Mouse (Mus musculus) midbrain, postnatal 0 days (tissue): Measurements from ENCODE around the gene Xpnpep3. TPM values are rescaled to one million over a fixed set of nuclear protein-coding genes. Genes with fewer than 3 reads are reported as not detected.

Experiments used
- ATAC-seq: fragments of 200-750 bp; cut with Nextera tagmentation; 2 replicates; pipeline ENCODE4 v1.8.0; 2017; ENCODE audit warnings: moderate number of reproducible peaks, mild to moderate bottlenecking, moderate TSS enrichment, moderate library complexity; ENCODE audit not compliant: low FRiP score
- DNase-seq: peaks from one replicate; pipeline ENCODE4 v3.0.0-alpha.2; 2015; ENCODE audit warnings: low spot score
- H3K27ac ChIP-seq: fragments of 300-500 bp; sonication (generic); 2 replicates; pipeline ENCODE4 v1.5.1; 2014; ENCODE audit warnings: low read depth, mild to moderate bottlenecking, low read length, mixed read lengths
- H3K27me3 ChIP-seq: fragments of 300-500 bp; sonication (generic); 2 replicates; pipeline ENCODE4 v1.6.1; 2014; ENCODE audit warnings: low read length, control low read depth, mixed read lengths; ENCODE audit not compliant: insufficient read depth
- H3K36me3 ChIP-seq: fragments of 300-500 bp; sonication (generic); 2 replicates; pipeline ENCODE4 v1.6.1; 2014; ENCODE audit warnings: low read length, control low read depth, mixed read lengths; ENCODE audit not compliant: insufficient read depth
- H3K4me1 ChIP-seq: fragments of 300-500 bp; sonication (generic); 2 replicates; pipeline ENCODE4 v1.6.1; 2014; ENCODE audit warnings: mild to moderate bottlenecking, control low read depth, antibody characterized with exemption, low read length, mixed read lengths; ENCODE audit not compliant: insufficient read depth
- H3K4me2 ChIP-seq: fragments of 300-500 bp; sonication (generic); 2 replicates; pipeline ENCODE4 v1.6.1; 2014; ENCODE audit warnings: low read depth, mild to moderate bottlenecking, low read length, mixed read lengths; ENCODE audit not compliant: poor library complexity, severe bottlenecking
- H3K4me3 ChIP-seq: fragments of 300-500 bp; sonication (generic); 2 replicates; pipeline ENCODE4 v1.5.1; 2014; ENCODE audit warnings: low read depth, mild to moderate bottlenecking, low read length, moderate library complexity
- H3K9ac ChIP-seq: fragments of 300-500 bp; sonication (generic); replicated peaks from 2 replicates; pipeline ENCODE4 v1.6.1; 2014; ENCODE audit warnings: mild to moderate bottlenecking, low read length, moderate library complexity, mixed read lengths; ENCODE audit not compliant: poor library complexity, severe bottlenecking
- H3K9me3 ChIP-seq: fragments of 300-500 bp; sonication (generic); 2 replicates; pipeline ENCODE4 v1.6.1; 2016; ENCODE audit warnings: low read length, control low read depth
- CTCF ChIP-seq: IDR thresholded peaks from 2 replicates; pipeline ENCODE4 v1.5.1; 2016; ENCODE audit warnings: antibody characterized with exemption, mild to moderate bottlenecking
- WGBS: fragments of 180-500 bp; shearing (Covaris S2); extraction: QIAGEN DNeasy Blood & Tissue Kit; methylation state at CpG from one replicate; pipeline ENCODE4 v1.1.7; 2014; 5-methylcytosine and 5-hydroxymethylcytosine counted together
- polyA plus RNA-seq: library from polyadenylated mRNA; unstranded; fragments of >200 nt; fragmentation: Nextera tagmentation; extraction: Ambion mirVana; gene quantifications from 2 replicates; pipeline ENCODE4 v1.2.1, GENCODE M21; 2015
- total RNA-seq: library from RNA; depleted of rRNA; stranded (reverse); fragments of >200 nt; gene quantifications from 2 replicates; pipeline ENCODE4 v1.2.3, GENCODE M21; 2014

The Xpnpep3 gene
- total and polyA plus RNA-seq, 2 experiments from 2014 or later = 5.4 to 13.8 TPM

DNA sequence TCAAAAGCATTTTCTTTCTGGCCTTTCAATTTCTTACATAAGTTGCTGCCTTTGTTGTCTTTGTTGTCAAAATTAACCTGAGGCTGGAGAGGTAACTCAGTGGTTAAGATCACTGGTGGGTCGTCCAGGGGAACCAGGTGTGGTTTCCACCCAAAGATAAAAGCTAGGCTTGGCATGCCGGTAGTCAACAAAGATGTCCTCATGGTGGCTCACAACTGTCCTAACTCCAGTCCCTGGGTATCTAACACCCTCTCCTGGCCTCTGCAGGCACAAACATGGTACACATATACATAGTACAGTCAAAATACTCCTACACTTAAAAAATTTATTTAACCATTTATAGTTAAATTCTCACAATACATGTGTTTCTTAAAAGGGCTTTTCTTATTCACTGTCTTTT lies 28.0 kb downstream of the Xpnpep3 start:
- H3K4me3 ChIP-seq = no peak overlapping the region
- DNase-seq (no peak), ATAC-seq (no peak)
- WGBS = 100% methylated on average over 2 of the region's 2 CpGs
- H3K9ac ChIP-seq = no peak overlapping the region
- H3K27ac ChIP-seq = no peak overlapping the region
- no peak for TF ChIP-seq CTCF
- peaks cover 18% of the 10 kb centered on the region for H3K36me3 ChIP-seq
- H3K9me3 ChIP-seq = no peaks in the 10 kb centered on the region
- no peaks in the 10 kb centered on the region for H3K27me3 ChIP-seq
- no peak overlapping the region for H3K4me2 ChIP-seq
- H3K4me1 ChIP-seq = no peaks in the 10 kb centered on the region

DNA sequence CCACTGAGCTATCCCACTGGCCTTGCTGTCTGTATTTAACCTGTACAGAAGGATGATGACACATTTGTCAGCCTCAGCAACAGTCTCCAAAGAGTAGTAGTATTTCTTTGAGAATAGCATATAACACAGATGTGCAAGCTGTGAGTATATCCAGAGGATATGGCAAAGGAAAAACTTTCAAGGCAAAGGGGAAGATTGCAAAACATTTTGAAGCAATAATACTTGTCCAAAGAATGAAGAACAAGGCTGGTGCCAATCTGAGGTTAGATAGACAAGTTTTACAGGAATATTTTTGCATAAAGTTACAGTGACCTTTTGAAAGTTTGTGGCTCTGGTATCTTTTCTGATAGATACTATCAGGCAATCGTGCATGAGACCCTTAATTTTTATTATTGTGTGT lies 31.3 kb downstream of the Xpnpep3 start:
- no peak overlapping the region for H3K4me2 ChIP-seq

DNA sequence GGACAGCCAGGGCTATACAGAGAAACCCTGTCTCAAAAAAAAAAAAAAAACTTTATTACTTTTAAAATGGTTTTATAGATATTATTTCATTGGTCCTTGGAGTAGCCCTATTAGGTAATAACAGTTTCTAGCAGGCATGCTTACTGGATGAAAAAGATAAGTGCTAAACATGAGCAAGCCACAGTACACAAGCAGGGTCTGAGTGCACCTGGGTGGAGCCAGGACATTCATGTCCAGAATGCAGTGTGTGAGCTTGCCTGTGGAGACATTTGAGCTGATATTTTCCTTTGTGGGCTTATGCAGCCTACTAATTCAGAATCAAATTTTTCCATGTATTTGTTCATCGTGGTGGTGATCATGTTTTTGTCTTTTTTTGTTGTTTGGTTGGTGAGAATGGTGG lies 38.4 kb downstream of the Xpnpep3 start:
- H3K27ac ChIP-seq = no peak overlapping the region
- no peak for TF ChIP-seq CTCF
- no peak overlapping the region for H3K4me2 ChIP-seq
- no peaks in the 10 kb centered on the region for H3K27me3 ChIP-seq
- peaks cover 3% of the 10 kb centered on the region; the same call in 1 of the 2 replicates for H3K36me3 ChIP-seq
- no peak overlapping the region for H3K9ac ChIP-seq
- no peak for ATAC-seq
- H3K9me3 ChIP-seq = no peaks in the 10 kb centered on the region
- no peak overlapping the region for H3K4me3 ChIP-seq
- 97% methylated on average over 1 of the region's 1 CpGs for WGBS
- no peaks in the 10 kb centered on the region for H3K4me1 ChIP-seq
- no peak for DNase-seq

More for the DNA sequence above, 31.3 kb downstream of the Xpnpep3 start:
- no peak for ATAC-seq
- TF ChIP-seq CTCF = no peak
- Histone ChIP-seq H3K4me3 (no peak overlapping the region), H3K9me3 (no peaks in the 10 kb centered on the region), H3K27ac (no peak overlapping the region), H3K27me3 (no peaks in the 10 kb centered on the region), H3K36me3 (peaks cover 18% of the 10 kb centered on the region), H3K4me1 (no peaks in the 10 kb centered on the region), H3K9ac (no peak overlapping the region)
- DNase-seq = no peak
- WGBS = 84% methylated on average over 1 of the region's 1 CpGs

DNA sequence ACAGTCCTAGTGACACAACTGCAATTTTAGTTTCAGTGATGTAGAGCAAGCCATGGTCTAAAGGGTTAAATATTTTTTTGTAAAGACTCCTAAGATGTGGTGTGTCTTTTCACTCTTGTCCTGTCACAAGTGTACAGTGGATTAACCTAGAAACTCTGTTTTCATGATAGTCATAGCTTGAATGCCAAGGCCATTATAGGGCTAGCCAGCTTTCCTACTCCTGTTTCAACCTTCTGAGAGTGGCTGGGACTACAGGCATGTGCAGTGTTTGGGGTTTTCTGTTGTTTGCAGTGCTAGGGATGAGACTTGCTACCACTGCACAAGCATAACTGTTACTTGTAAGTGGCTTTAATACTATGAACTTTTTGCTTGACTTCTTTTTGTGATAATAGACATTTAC lies 39.3 kb downstream of the Xpnpep3 start:
- Histone ChIP-seq H3K27ac (no peak overlapping the region), H3K36me3 (peaks cover 3% of the 10 kb centered on the region; the same call in 1 of the 2 replicates), H3K4me3 (no peak overlapping the region), H3K9me3 (no peaks in the 10 kb centered on the region), H3K27me3 (no peaks in the 10 kb centered on the region), H3K4me1 (no peaks in the 10 kb centered on the region), H3K4me2 (no peak overlapping the region), H3K9ac (no peak overlapping the region)
- ATAC-seq (no peak), DNase-seq (no peak)
- TF ChIP-seq CTCF = no peak

DNA sequence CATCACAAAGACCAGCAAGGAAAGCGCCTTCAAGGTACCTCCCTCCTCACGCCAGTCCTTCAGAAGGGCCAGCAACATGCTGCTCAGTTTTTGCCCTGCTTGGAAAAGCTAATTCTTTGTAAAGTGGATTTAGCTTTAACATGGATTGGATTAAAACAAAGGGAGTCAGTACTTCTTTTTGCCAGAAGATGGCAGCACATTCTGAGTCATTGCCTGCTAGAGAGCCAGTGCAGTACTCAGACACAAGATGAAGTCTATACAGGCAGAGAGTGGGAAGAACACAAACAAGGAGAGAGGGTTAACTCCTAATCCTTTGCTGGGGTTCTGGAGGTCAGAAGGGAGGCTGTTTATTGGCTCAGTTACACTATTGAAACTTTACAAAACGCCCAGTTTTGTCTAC lies 48.5 kb downstream of the Xpnpep3 start:
- Histone ChIP-seq H3K4me1 (no peaks in the 10 kb centered on the region), H3K4me2 (no peak overlapping the region), H3K27me3 (no peaks in the 10 kb centered on the region), H3K27ac (no peak overlapping the region), H3K4me3 (no peak overlapping the region), H3K9ac (no peak overlapping the region), H3K9me3 (no peaks in the 10 kb centered on the region), H3K36me3 (peaks cover 7% of the 10 kb centered on the region)
- DNase-seq = peak; percentile 84
- peak; percentile 95 for TF ChIP-seq CTCF
- 47% methylated on average over 3 of the region's 3 CpGs for WGBS
- ATAC-seq = no peak; the same call in 1 of the 2 replicates

DNA sequence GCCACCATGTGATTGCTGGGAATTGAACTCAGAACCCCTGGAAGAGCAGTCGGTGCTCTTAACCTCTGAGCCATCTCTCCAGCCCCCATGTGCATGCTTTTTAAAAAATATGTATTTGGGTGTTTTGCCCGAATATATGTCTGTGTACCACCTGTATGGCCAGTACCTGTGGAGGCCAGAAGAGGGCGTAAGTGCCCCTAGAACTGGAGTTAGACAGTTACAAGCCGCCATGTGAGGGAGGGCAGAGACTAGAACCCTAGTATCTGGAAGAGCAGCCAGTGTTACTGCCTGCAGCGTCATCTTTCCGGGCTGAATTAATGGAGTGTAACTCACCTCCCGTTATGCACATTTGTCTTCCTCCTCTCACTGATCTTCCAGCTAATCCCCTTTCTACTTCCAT lies 61.6 kb downstream of the Xpnpep3 start:
- Histone ChIP-seq H3K4me2 (no peak overlapping the region), H3K4me3 (no peak overlapping the region), H3K4me1 (no peaks in the 10 kb centered on the region), H3K27me3 (no peaks in the 10 kb centered on the region), H3K9ac (no peak overlapping the region), H3K27ac (no peak overlapping the region), H3K9me3 (no peaks in the 10 kb centered on the region), H3K36me3 (peaks cover 2% of the 10 kb centered on the region; the same call in 1 of the 2 replicates)
- DNase-seq (no peak), ATAC-seq (no peak)
- 86% methylated on average over 7 of the region's 7 CpGs for WGBS
- peak; percentile 28 for TF ChIP-seq CTCF
